Mouse (Mus musculus): ENCODE measurements around the gene Chst8.

The Chst8 gene

GRCm38 (mm10) chr7:34812531-34813111 lies at the start of gene Chst8:
Chst8 (minus strand) TSS chr7:34812711.
- DNase-seq = peak; percentile 25

- no peak for DNase-seq
Measured at GRCm38 (mm10) chr7:34858291-34858690, 45.8 kb upstream of the Chst8 start.

DNA sequence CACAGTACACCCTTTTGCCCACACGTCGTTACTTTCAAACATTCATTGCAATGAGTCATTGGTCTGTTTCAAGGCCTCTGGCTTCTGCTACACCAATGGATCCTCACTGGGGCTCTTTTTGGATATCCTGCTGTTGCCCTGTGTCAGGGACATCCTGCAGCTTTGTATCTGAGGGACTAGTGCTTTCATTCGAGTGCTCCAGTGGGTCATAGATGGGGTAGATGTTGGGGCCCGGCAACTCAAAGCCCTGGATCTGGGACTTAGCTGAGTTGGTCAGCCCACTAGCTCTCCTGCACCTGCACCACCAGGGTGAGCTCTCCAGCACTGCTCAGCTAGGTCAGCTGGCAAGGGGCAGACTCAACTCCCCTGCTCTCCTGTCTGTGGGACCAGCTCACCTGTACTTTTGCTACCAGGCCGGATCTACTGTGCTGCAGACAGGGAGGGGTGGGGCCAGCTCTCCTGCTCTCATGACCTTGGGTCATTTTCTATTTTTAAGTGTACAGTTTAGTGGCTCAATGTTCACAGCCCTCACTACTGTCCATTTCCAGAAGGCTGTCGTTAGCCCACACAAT lies 42.4 kb upstream of the Chst8 start:
- DNase-seq = no peak

DNA sequence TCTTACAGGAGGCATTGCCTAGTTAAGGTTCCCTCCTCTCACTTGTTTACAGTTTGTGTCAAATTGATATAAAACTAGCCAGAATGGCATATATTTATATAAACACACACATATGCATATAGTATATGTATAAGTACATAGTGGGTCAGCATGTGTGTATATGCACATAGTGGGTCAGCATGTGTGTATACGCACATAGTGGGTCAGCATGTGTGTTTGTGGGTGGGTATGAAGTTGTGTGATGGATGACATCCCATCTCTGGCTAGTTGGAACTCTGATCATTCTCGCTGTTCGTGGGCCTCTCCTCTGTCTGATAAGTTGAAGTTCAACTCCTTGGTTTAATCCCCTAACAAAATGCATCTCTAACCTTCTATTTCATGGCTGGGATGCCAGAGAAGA lies 40.9 kb upstream of the Chst8 start:
- no peak for DNase-seq

DNA sequence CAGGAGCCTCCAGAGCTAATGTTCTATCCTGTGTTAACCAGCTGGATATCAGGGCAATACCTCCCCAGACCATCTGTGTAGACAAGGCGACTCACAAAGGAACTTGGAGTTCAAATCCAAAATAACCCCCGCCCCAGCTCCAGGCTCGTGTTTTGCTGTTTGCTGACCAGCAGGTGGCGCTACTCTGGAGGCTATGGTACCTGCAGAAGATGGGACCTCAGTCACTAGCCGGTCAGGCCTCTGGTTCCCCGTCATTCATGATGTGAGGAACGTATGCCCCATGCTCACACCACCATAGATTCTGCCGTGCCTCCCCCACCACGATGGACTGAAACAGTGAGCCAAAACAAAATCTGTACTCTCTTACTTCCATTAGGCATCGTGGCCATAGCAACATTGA lies 37.1 kb upstream of the Chst8 start:
- peak; percentile 1 for DNase-seq

DNA sequence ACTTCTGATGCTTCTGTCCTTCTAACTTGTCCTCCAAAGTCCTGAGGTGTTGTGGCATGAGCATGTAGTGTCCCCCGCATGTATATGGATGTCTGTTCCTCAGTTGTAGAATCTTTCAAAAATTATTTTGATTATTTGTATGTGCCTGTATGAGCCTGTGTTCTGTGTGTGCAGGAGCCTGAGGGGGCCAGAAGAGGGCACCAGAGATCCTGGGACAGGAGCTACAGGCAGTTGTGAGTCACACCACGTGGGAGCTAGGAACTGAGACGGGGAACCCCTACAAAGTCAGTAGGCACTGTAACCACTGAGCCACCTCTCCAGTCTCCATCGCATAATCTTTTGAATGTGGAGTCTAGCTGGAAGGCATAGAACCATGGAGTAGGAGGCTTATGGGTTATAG lies 36.3 kb upstream of the Chst8 start:
- no peak for DNase-seq

- DNase-seq = no peak
Measured at GRCm38 (mm10) chr7:34847900-34848299, 35.4 kb upstream of the Chst8 start.

DNA sequence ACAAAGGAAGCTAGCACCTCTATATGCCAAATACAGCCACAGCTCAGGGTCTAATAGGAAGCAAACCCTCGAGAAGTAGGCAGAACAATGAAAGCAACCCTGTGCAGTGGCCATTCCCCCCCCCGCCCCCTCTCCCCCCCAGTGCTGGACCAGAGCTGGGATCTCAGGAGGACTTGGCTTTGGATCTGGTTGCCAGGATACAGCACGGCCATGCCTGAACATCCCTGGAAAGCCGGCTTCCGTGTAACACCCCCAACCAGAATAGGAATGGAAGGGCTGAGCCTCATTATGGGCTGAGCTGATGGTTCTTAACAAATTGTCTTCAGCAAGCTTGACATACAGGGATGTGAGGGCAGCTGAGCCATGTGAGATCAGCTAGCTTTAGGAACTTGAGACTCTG lies 34.9 kb upstream of the Chst8 start:
- no peak for DNase-seq

- DNase-seq = no peak
Measured at GRCm38 (mm10) chr7:34838749-34839148, 26.2 kb upstream of the Chst8 start.

DNA sequence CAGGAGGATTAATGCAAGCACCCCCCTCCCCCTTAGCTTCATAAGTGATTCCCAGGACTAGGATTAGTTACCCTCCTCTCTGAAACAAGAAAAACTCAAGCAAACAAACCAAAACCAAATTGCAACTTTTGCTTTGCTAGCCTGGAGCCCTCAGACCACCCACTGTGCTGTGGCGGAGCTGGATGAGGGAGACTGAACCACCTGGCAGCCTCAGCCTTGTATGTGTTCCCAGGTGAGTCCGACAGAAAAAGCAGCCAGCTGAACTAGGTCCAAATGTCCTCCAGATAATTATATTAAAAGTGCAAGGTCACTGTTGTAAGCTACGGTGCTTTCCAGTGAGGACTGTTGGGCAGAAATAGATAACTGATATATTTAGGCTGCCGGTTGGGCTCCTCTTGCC lies 25.7 kb upstream of the Chst8 start:
- no peak for DNase-seq

DNA sequence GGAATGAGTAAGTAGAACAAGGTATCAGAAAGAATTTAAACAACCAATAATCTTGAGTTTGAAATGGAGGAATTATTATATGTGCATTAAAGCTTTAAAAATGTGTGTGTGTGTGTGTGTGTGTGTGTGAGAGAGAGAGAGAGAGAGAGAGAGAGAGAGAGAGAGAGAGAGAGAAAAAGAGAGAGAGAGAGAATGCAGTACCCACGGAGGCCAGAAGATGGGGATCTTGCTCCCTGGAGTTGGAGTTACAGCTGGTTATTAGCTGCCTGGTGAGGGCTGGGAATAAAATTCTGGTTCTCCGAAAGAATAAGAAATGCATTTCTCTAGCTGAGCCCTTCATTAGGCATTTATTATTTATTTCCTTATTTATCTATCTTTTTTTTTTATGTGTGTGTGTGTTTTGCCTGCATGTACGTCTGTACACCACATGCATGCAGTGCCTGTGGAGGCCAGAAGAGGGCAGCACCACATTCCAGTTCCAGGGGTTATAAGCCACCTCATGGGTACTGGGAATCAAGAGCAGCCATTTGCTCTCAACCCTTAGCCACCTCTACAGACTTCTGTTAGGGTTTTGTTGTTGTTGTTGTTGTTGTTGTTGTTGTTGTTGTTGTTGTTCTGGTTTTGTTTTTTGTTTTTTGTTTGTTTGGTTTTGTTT lies 13.9 kb upstream of the Chst8 start:
- no peak for DNase-seq

- no peak for DNase-seq
Measured at GRCm38 (mm10) chr7:34821587-34821986, 9.1 kb upstream of the Chst8 start.

DNA sequence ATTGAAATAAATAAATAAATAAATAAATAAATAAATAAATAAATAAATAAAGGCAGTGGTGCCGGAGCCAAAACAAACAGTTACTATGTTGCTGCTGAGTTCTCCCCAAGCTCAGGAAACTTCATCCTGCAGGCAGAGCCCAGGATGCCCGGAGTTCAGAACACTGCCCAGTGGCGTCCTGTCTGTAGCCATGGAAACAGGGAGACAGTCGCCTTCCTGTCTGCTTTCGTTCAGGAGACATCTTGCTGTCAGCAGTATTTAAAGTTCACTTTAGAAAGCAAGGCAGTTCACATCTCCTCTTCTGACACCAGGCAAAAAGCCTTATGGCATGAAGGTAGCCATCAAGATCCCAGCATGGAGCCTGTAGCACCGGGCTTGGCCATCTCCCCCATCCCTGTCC lies 8.0 kb upstream of the Chst8 start:
- no peak for DNase-seq

GRCm38 (mm10) chr7:34819796-34820195 lies 7.3 kb upstream of the Chst8 start:
- no peak for DNase-seq

DNA sequence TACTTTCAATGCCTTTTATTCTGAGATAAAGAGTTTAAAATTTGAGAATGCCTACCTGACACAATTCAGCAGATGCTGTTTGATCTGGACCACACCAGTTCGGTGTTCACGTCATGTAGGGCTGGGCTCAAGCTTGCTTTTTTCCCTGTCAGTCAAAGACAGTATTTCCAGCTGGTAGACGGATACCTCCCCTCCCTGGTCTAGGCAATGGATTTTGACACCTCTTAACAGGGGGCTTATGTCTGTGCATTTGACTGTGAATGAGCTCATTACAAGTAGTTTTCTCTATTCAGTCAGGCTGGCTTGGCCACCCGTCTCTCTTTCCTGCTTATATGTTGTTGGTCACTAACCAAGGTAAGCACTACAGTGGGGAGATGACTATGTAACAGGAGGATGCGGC lies 6.1 kb upstream of the Chst8 start:
- no peak for DNase-seq

- no peak for DNase-seq
Measured at GRCm38 (mm10) chr7:34816981-34817380, 4.5 kb upstream of the Chst8 start.

DNA sequence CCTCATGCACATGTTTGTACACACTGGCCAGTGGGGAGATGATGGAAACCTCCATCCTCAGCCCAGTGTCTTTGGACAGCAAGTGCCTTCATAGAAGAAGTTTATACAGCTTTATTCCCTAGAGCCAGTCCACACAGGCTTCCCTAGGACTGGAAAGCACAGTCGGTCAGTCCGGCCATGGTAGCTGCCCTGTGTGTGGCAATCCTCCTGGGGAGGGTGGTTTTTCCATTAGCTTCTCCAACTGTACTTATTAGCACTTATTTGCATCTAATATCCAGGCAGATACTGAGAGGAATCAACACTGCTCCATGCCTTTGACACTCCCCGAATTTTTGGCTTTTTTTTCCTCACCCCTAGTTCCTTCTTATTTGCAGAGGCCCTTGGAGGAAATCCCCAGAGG lies 2.3 kb upstream of the Chst8 start:
- no peak for DNase-seq

- DNase-seq = no peak
Measured at GRCm38 (mm10) chr7:34811531-34812526, 682 bp downstream of the Chst8 start.

DNA sequence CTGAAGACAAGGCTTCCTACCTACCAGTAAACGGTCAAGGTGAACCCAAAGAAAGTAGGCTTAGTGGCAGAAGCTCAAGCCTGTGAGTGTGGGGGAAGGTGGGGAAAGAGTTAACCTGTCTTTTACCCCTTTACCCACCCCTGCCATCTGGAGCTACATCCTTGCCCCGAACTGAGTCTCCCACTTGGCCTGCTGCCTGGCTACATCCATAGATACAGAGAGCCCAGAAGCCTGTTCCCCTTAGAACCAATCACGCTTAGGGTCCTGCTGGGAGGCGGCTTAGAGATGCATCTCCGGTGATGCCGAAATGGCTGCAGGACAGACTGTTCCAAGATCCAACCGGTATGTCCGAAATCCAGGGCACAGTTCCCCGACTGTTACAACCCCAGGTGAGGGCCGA lies 1.5 kb downstream of the Chst8 start:
- DNase-seq = no peak

- peak; percentile 15 for DNase-seq
Measured at GRCm38 (mm10) chr7:34806307-34806706, 6.2 kb downstream of the Chst8 start.

GRCm38 (mm10) chr7:34805691-34806205 lies 6.8 kb downstream of the Chst8 start:
- no peak for DNase-seq

DNA sequence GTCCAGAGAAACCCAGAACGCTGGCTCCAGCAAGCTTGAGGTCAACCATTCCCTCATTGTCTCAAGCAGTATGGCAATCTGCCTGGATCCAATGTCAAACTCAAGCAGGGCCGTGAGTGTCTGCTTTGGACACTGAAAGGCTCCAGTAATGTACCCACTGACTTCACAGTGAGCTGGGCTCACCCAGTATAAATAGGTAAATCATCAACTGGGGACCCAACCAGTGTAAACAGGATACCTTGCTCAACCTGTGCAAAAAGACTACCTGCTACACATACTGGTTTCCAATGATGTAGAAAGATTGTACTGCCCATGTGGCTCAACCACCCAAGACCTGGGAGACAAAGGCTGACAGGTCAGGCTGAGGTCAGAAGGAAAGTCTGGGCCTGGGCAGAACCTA lies 7.5 kb downstream of the Chst8 start:
- DNase-seq = no peak

GRCm38 (mm10) chr7:34799950-34800511 lies 12.5 kb downstream of the Chst8 start:
- no peak for DNase-seq
